Mouse (Mus musculus): Measurements from ENCODE around the gene Kcnma1. TPM values are rescaled to one million over a fixed set of nuclear protein-coding genes. Genes with fewer than 3 reads are reported as not detected.

The Kcnma1 gene
- total and polyA plus RNA-seq, 3 experiments: not detected

GRCm38 (mm10) chr14:23502236-23502790 is 512.0 kb downstream of the Kcnma1 start:
- Histone ChIP-seq H3K4me3 (ENCODE audit: control insufficient read depth in 1 of 2, insufficient read depth in 1 of 2, low read depth in 2 of 2, low read length in 2 of 2) (no peak overlapping the region), H3K27me3 (ENCODE audit: control insufficient read depth in 1 of 2, insufficient read depth in 2 of 2, low read length in 2 of 2) (no peaks in the 10 kb centered on the region; a peak in 1 of 4 replicates), H3K9ac (ENCODE audit: control insufficient read depth, low read depth, low read length, poor library complexity, severe bottlenecking) (no peak overlapping the region), H3K4me1 (ENCODE audit: control insufficient read depth in 1 of 2, insufficient read depth in 2 of 2, low read length in 2 of 2) (no peaks in the 10 kb centered on the region), H3K36me3 (ENCODE audit: control insufficient read depth in 1 of 2, insufficient read depth in 2 of 2, low read length in 2 of 2) (no peaks in the 10 kb centered on the region), H3K9me3 (replicated peaks; ENCODE audit: insufficient read depth, low read length) (no peaks in the 10 kb centered on the region), H3K79me2 (ENCODE audit: control insufficient read depth, insufficient read depth, low read length, poor library complexity) (no peaks in the 10 kb centered on the region), H3K27ac (ENCODE audit: control insufficient read depth, low read depth, low read length) (no peak overlapping the region)
- no peak for DNase-seq (ENCODE audit: low read depth, low spot score)
- TF ChIP-seq CHD1 (IDR thresholded peaks at IDR 0.05; ENCODE audit: low read depth, low read length): no peak
- no peak for TF ChIP-seq HCFC1 (IDR thresholded peaks at IDR 0.05; ENCODE audit: low read depth, low read length)
- no peak for TF ChIP-seq MXI1 (IDR thresholded peaks at IDR 0.05; ENCODE audit: low read depth, low read length)
- TF ChIP-seq POLR2AphosphoS5 (IDR thresholded peaks at IDR 0.05; ENCODE audit: borderline replicate concordance, low read depth, low read length): no peak
- no peak for TF ChIP-seq TBP (IDR thresholded peaks at IDR 0.05; ENCODE audit: low read depth, low read length)
- no peak for TF ChIP-seq CHD2 (IDR thresholded peaks at IDR 0.05; ENCODE audit: low read length)
- no peak for TF ChIP-seq POLR2AphosphoS2 (IDR thresholded peaks at IDR 0.05; ENCODE audit: low read length)
- no peak for TF ChIP-seq SMC3 (IDR thresholded peaks at IDR 0.05; ENCODE audit: low read depth, low read length)
- TF ChIP-seq ZKSCAN1 (IDR thresholded peaks at IDR 0.05; ENCODE audit: low read depth, low read length): no peak

DNA sequence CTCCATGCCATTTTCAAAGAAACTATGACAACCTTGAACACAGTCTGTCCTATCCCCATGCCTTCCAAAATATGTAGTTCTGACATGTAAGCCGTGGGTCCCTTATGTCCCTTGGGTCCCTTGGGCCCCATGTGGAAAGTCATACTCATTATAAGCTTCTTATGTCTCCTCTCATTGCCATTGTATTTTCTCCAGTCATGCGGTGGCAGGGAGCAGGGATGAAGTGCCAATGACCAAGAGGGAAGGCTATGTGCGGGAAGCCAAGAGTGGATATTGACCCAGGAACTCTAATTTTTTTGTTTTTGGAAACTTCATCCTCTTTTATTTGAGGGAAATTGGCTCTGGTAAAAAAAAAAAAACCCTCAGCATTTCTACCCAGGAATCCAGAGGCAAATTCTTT is 517.5 kb downstream of the Kcnma1 start:
- DNase-seq (ENCODE audit: low read depth, low spot score): no peak

More for the DNA sequence above, 517.5 kb downstream of the Kcnma1 start:
- no peak overlapping the region for H3K9ac ChIP-seq (ENCODE audit: control insufficient read depth, low read depth, low read length, poor library complexity, severe bottlenecking)
- no peaks in the 10 kb centered on the region; a peak in 1 of 4 replicates for H3K27me3 ChIP-seq (ENCODE audit: control insufficient read depth in 1 of 2, insufficient read depth in 2 of 2, low read length in 2 of 2)
- H3K9me3 ChIP-seq (replicated peaks; ENCODE audit: insufficient read depth, low read length): no peaks in the 10 kb centered on the region
- no peaks in the 10 kb centered on the region for H3K36me3 ChIP-seq (ENCODE audit: control insufficient read depth in 1 of 2, insufficient read depth in 2 of 2, low read length in 2 of 2)
- H3K4me1 ChIP-seq (ENCODE audit: control insufficient read depth in 1 of 2, insufficient read depth in 2 of 2, low read length in 2 of 2): no peaks in the 10 kb centered on the region
- H3K79me2 ChIP-seq (ENCODE audit: control insufficient read depth, insufficient read depth, low read length, poor library complexity): no peaks in the 10 kb centered on the region
- H3K27ac ChIP-seq (ENCODE audit: control insufficient read depth, low read depth, low read length): no peak overlapping the region
- H3K4me3 ChIP-seq (ENCODE audit: control insufficient read depth in 1 of 2, insufficient read depth in 1 of 2, low read depth in 2 of 2, low read length in 2 of 2): no peak overlapping the region
- TF ChIP-seq TAL1 (IDR thresholded peaks at IDR 0.05; ENCODE audit: low read length): no peak
- TF ChIP-seq ZKSCAN1 (IDR thresholded peaks at IDR 0.05; ENCODE audit: low read depth, low read length): no peak
- TF ChIP-seq SIN3A (IDR thresholded peaks at IDR 0.05; ENCODE audit: low read length): no peak
- TF ChIP-seq MYB (IDR thresholded peaks at IDR 0.05; ENCODE audit: low read depth, low read length): no peak
- TF ChIP-seq KAT2A (conservative IDR thresholded peaks at IDR 0.05; ENCODE audit: low read depth, low read length): no peak
- no peak for TF ChIP-seq NRF1 (IDR thresholded peaks at IDR 0.05; ENCODE audit: insufficient read depth, low read depth, low read length, poor library complexity, severe bottlenecking)
- no peak for TF ChIP-seq CTCF (IDR thresholded peaks at IDR 0.05 in 2 of 3, conservative IDR thresholded peaks at IDR 0.05 in 1 of 3; ENCODE audit: control insufficient read depth in 1 of 3, insufficient read depth in 1 of 3, low read depth in 2 of 3, low read length in 3 of 3, poor library complexity in 1 of 3, severe bottlenecking in 1 of 3)
- no peak for TF ChIP-seq UBTF (IDR thresholded peaks at IDR 0.05; ENCODE audit: borderline replicate concordance, insufficient read depth, low read depth, low read length)
- no peak for TF ChIP-seq ETS1 (IDR thresholded peaks at IDR 0.05; ENCODE audit: low read depth, low read length)
- TF ChIP-seq POLR2AphosphoS5 (IDR thresholded peaks at IDR 0.05; ENCODE audit: borderline replicate concordance, low read depth, low read length): no peak
- TF ChIP-seq ZC3H11A (IDR thresholded peaks at IDR 0.05; ENCODE audit: low read depth, low read length): no peak
- no peak for TF ChIP-seq HCFC1 (IDR thresholded peaks at IDR 0.05; ENCODE audit: low read depth, low read length)
- TF ChIP-seq USF1 (IDR thresholded peaks at IDR 0.05; ENCODE audit: low read depth, low read length): no peak
- TF ChIP-seq CHD1 (IDR thresholded peaks at IDR 0.05; ENCODE audit: low read depth, low read length): no peak
- TF ChIP-seq EP300 (IDR thresholded peaks at IDR 0.05; ENCODE audit: low read depth in 1 of 2, low read length in 2 of 2): no peak
- TF ChIP-seq GATA1 (IDR thresholded peaks at IDR 0.05; ENCODE audit: low read depth, low read length): no peak
- TF ChIP-seq MAZ (IDR thresholded peaks at IDR 0.05; ENCODE audit: low read depth, low read length): no peak
- TF ChIP-seq POLR2AphosphoS2 (IDR thresholded peaks at IDR 0.05; ENCODE audit: low read length): no peak

Data from MEL (cell line).